Mouse (Mus musculus): ENCODE data around the gene Echs1. TPM values are rescaled to one million over a fixed set of nuclear protein-coding genes. Genes with fewer than 3 reads are reported as not detected.

Echs1 gene
- polyA plus RNA-seq, 1 experiment from 2014 or later, result 107 TPM

DNA sequence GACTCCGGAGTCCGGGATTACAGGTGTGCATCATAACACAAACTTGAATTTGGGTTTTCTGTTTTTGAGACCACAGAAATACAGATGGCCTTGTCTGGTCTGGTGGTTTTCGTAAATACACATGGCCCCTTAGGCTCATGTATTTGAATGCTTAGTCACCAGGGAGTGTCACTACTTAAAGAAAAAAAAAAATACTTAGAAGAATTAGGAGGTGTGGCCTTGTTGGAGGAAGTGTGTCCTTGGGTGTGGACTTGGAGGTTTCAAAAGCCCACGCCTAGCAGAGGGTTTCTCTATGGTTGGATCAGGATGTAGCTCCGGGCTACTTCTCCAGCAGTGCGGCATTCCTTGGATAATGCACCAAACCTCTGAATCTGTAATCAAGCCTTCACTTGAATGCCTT is 38.6 kb downstream of the Echs1 start:
- Histone ChIP-seq H3K4me1 (replicated peaks; ENCODE audit: control insufficient read depth, insufficient read depth, low read length) (peaks cover 29% of the 10 kb centered on the region), H3K27ac (ENCODE audit: low read length) (no peak overlapping the region), H3K9ac (replicated peaks; ENCODE audit: low read depth, low read length) (no peak overlapping the region), H3K9me3 (ENCODE audit: control insufficient read depth, low read length) (no peaks in the 10 kb centered on the region), H3K4me2 (ENCODE audit: low read length) (no peak overlapping the region), H3K36me3 (ENCODE audit: control insufficient read depth, insufficient read depth) (no peaks in the 10 kb centered on the region), H3K27me3 (replicated peaks; ENCODE audit: control insufficient read depth, insufficient read depth, low read length) (0 out of 2 replicates have a peak, but pooled peaks cover 2% of the 10 kb centered on the region), H3K4me3 (replicated peaks; ENCODE audit: low read length) (no peak overlapping the region)
- ATAC-seq, result no peak
- WGBS, result 75% methylated on average over 6 of the region's 6 CpGs

DNA sequence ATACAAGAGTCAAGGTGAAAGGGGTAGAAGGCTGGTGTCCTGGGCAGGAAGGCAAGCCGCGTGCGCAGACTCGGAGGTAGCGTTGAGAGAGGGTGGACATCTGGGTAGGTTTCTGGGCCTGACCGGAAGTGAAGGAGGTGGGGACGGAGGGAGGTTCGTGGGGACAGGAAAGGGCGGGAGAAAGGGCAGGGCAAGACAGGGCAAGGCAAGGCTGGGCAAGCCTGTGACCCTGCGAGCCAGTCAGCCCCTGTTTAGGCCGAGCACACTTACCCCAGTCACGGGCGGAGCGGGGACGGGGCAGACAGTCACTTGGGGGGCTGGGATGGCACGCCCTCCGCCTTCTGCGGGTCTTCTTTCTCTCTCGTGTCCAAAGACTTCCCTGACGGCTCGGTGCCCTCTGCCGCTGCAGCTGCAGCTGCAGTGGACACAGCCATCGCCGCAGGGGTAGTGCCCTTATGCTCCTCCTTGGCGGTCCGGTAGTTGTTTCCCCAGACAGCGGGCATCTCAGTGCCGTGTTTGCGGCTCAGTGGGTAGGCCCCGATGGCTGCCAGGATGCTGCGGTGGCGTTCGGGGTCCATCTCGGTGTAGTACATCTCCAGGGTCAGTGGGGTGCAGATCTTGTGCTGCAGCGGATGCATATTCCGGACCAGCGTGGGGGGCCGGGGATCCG is 46.1 kb downstream of the Echs1 start:
- no peak for ATAC-seq
- H3K9ac ChIP-seq (replicated peaks; ENCODE audit: low read depth, low read length), result no peak overlapping the region
- no peaks in the 10 kb centered on the region for H3K9me3 ChIP-seq (ENCODE audit: control insufficient read depth, low read length)
- no peak overlapping the region for H3K27ac ChIP-seq (ENCODE audit: low read length)
- H3K4me2 ChIP-seq (ENCODE audit: low read length), result peak overlapping the region; percentile 9; the same call in 1 of the 2 replicates
- H3K27me3 ChIP-seq (replicated peaks; ENCODE audit: control insufficient read depth, insufficient read depth, low read length), result peaks cover 13% of the 10 kb centered on the region
- no peak overlapping the region for H3K4me3 ChIP-seq (replicated peaks; ENCODE audit: low read length)
- H3K4me1 ChIP-seq (replicated peaks; ENCODE audit: control insufficient read depth, insufficient read depth, low read length), result no peaks in the 10 kb centered on the region; the same call in 1 of the 2 replicates
- WGBS, result 34% methylated on average over 35 of the region's 39 CpGs
- no peaks in the 10 kb centered on the region for H3K36me3 ChIP-seq (ENCODE audit: control insufficient read depth, insufficient read depth)

DNA sequence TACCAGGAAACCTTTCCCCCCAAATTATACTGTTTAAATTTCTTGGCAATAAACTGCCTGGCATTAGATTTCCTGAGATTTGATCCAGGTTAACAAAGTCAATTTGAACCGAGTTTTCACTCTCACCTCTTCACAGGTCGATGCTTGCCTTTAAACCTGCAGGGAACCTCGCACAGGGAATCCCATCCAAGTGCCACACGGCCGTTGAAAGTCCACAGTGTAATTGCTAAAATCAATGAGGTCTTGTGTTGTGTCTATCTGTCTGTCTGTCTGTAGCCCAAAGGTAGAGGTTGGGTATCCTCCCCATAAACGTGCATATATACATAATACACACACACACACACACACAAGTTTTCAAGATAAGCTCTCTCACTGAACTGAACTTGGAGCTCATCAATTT is 48.9 kb downstream of the Echs1 start:
- Histone ChIP-seq H3K9me3 (ENCODE audit: control insufficient read depth, low read length) (no peaks in the 10 kb centered on the region), H3K36me3 (ENCODE audit: control insufficient read depth, insufficient read depth) (no peaks in the 10 kb centered on the region), H3K4me2 (ENCODE audit: low read length) (no peak overlapping the region), H3K27ac (ENCODE audit: low read length) (no peak overlapping the region), H3K4me1 (replicated peaks; ENCODE audit: control insufficient read depth, insufficient read depth, low read length) (no peaks in the 10 kb centered on the region; the same call in 1 of the 2 replicates), H3K4me3 (replicated peaks; ENCODE audit: low read length) (no peak overlapping the region), H3K27me3 (replicated peaks; ENCODE audit: control insufficient read depth, insufficient read depth, low read length) (peaks cover 15% of the 10 kb centered on the region), H3K9ac (replicated peaks; ENCODE audit: low read depth, low read length) (no peak overlapping the region)
- ATAC-seq, result no peak
- WGBS, result 74% methylated on average over 6 of the region's 6 CpGs

DNA sequence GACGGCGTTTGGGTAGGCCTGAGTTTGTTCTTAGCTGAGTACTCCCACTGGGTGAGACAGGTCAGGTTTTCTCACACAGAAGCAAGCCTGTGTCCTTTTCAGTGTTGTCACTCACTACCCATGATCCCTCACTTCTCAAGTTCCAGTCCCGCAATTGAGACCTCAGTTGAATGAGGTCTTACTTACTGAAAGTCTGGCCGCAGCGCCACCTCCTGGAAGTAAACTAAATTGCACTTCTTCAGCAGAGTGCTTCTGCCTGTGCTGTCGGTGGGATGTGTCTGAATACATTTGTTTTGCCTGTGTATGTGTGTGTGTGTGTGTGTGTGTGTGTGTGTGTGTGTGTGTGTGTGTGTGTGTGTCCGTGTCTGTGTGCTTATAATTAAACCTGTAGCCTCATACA is 53.2 kb downstream of the Echs1 start:
- no peak for ATAC-seq
- H3K4me1 ChIP-seq (replicated peaks; ENCODE audit: control insufficient read depth, insufficient read depth, low read length), result peaks cover 28% of the 10 kb centered on the region
- no peaks in the 10 kb centered on the region for H3K36me3 ChIP-seq (ENCODE audit: control insufficient read depth, insufficient read depth)
- peaks cover 12% of the 10 kb centered on the region; the same call in 1 of the 2 replicates for H3K27me3 ChIP-seq (replicated peaks; ENCODE audit: control insufficient read depth, insufficient read depth, low read length)
- H3K9me3 ChIP-seq (ENCODE audit: control insufficient read depth, low read length), result no peaks in the 10 kb centered on the region
- 19% methylated on average over 7 of the region's 7 CpGs for WGBS
- H3K4me2 ChIP-seq (ENCODE audit: low read length), result no peak overlapping the region
- H3K27ac ChIP-seq (ENCODE audit: low read length), result no peak overlapping the region
- H3K9ac ChIP-seq (replicated peaks; ENCODE audit: low read depth, low read length), result no peak overlapping the region
- no peak overlapping the region for H3K4me3 ChIP-seq (replicated peaks; ENCODE audit: low read length)

DNA sequence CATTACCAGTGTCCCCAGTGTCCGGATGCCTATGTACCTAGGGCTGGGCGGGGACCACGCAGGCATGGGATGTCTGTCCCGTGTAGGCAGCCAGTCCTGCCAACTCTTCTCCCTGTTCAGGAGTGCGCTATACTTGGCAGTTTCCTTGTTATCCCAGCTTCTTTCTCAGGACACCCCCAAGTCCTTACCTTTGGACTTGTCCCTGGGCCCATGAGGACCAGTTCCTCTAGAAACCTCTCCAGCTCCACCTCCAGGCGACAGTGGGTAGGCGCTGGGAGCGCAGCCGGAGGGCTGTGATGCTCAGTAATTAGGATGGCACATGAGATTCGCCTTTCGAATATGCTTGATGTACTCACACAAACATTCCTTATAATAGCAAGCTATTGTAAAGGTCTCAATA is 54.0 kb downstream of the Echs1 start:
- no peaks in the 10 kb centered on the region for H3K36me3 ChIP-seq (ENCODE audit: control insufficient read depth, insufficient read depth)
- no peak overlapping the region for H3K4me3 ChIP-seq (replicated peaks; ENCODE audit: low read length)
- 13% methylated on average over 11 of the region's 11 CpGs for WGBS
- H3K4me1 ChIP-seq (replicated peaks; ENCODE audit: control insufficient read depth, insufficient read depth, low read length), result peaks cover 33% of the 10 kb centered on the region
- H3K9me3 ChIP-seq (ENCODE audit: control insufficient read depth, low read length), result no peaks in the 10 kb centered on the region
- ATAC-seq, result no peak
- H3K4me2 ChIP-seq (ENCODE audit: low read length), result no peak overlapping the region
- H3K9ac ChIP-seq (replicated peaks; ENCODE audit: low read depth, low read length), result no peak overlapping the region
- no peak overlapping the region for H3K27ac ChIP-seq (ENCODE audit: low read length)
- peaks cover 10% of the 10 kb centered on the region; the same call in 1 of the 2 replicates for H3K27me3 ChIP-seq (replicated peaks; ENCODE audit: control insufficient read depth, insufficient read depth, low read length)

DNA sequence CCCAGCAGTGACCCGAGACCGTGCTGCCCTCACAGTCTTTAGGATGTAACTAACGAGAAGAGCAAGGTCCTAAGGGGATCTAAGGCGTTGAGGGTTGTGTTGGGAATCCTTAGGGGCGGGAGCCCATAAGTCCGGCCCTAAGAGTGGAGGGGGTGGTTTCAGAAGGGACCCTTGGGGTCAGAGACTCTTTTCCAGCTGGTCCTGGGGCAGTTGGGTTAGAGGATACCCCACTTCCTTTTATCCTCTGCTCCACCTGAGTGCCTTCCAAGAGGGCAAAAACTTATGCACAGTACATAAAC is 54.5 kb downstream of the Echs1 start:
- peaks cover 34% of the 10 kb centered on the region for H3K4me1 ChIP-seq (replicated peaks; ENCODE audit: control insufficient read depth, insufficient read depth, low read length)
- H3K9me3 ChIP-seq (ENCODE audit: control insufficient read depth, low read length), result no peaks in the 10 kb centered on the region
- H3K27me3 ChIP-seq (replicated peaks; ENCODE audit: control insufficient read depth, insufficient read depth, low read length), result peaks cover 9% of the 10 kb centered on the region; the same call in 1 of the 2 replicates
- peak overlapping the region; percentile 75 for H3K27ac ChIP-seq (ENCODE audit: low read length)
- peak overlapping the region; percentile 92 for H3K4me2 ChIP-seq (ENCODE audit: low read length)
- ATAC-seq, result no peak
- 3% methylated on average over 6 of the region's 6 CpGs for WGBS
- H3K4me3 ChIP-seq (replicated peaks; ENCODE audit: low read length), result peak overlapping the region; percentile 49
- H3K9ac ChIP-seq (replicated peaks; ENCODE audit: low read depth, low read length), result peak overlapping the region; percentile 76
- no peaks in the 10 kb centered on the region for H3K36me3 ChIP-seq (ENCODE audit: control insufficient read depth, insufficient read depth)

DNA sequence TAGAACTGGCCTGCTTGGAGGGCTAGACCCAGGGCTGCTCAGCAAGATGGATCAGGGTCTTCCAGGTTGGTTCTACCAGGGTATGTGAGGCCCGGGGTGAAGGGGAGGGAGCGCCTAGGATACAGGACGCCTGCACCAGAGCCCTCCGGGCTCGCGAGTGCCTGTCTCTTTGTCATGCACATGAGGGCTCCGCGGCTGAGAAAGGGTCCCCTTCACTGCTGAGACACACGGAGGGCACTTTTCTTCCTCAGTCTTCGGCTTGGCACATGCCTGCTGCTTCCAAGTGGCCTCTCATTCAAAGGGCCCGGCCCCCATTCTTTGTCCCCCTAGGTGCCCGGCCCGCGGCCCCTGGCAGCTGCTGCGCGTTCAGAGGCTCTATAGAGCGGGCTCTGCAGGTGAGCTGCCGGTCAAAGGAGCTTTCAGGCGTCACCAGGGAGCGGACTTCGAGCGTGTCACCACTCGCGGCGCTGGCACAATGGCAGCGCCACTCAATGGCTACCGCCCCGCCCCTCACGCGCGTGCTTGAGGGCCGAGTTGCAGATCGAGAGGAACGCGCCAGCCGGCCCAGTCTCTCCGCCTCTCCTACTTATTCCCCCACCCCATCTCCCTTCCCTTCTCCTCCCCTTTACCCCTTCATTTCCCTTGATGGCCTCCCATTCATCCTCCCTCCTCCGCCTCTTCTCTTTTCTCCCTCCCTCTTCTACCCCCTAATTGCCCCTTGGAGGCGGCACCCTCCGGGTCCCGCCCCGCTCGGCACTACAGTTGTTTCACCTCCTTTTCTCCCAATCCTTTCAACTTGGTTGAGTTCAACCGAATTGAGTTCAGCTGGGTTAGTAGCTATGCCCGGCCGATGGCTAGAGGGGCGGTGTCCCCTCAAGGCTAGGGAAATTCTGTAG is 55.1 kb downstream of the Echs1 start:
- peak overlapping the region; percentile 49 for H3K4me3 ChIP-seq (replicated peaks; ENCODE audit: low read length)
- H3K9me3 ChIP-seq (ENCODE audit: control insufficient read depth, low read length), result no peaks in the 10 kb centered on the region
- peaks cover 34% of the 10 kb centered on the region for H3K4me1 ChIP-seq (replicated peaks; ENCODE audit: control insufficient read depth, insufficient read depth, low read length)
- H3K27me3 ChIP-seq (replicated peaks; ENCODE audit: control insufficient read depth, insufficient read depth, low read length), result peaks cover 9% of the 10 kb centered on the region; the same call in 1 of the 2 replicates
- peak overlapping the region; percentile 92 for H3K4me2 ChIP-seq (ENCODE audit: low read length)
- under 1% methylated on average over 47 of the region's 47 CpGs for WGBS
- peak; percentile 66 for ATAC-seq
- H3K36me3 ChIP-seq (ENCODE audit: control insufficient read depth, insufficient read depth), result no peaks in the 10 kb centered on the region
- H3K27ac ChIP-seq (ENCODE audit: low read length), result peak overlapping the region; percentile 75
- H3K9ac ChIP-seq (replicated peaks; ENCODE audit: low read depth, low read length), result peak overlapping the region; percentile 76

DNA sequence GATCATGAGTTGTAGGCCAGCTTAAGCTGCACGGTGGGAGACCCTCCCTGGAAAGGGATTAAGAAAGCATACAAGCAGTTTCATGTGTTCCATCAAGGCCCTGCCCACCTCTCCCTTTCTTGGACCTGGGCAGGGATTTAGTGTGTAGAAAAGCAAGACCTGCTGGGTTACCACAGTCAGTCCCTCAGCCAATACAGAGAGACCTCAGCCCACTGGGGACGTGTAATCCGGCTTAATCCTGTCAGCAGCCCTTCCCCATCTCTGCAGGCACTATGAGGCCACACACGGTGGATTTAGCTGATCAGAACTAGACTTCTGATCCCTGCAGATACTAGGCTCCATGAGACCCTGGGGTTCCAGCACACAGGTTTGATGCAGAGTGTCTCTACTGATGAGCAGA is 56.7 kb downstream of the Echs1 start:
- Histone ChIP-seq H3K27me3 (replicated peaks; ENCODE audit: control insufficient read depth, insufficient read depth, low read length) (0 out of 2 replicates have a peak, but pooled peaks cover 5% of the 10 kb centered on the region), H3K4me2 (ENCODE audit: low read length) (no peak overlapping the region), H3K9ac (replicated peaks; ENCODE audit: low read depth, low read length) (no peak overlapping the region), H3K9me3 (ENCODE audit: control insufficient read depth, low read length) (no peaks in the 10 kb centered on the region), H3K4me1 (replicated peaks; ENCODE audit: control insufficient read depth, insufficient read depth, low read length) (peaks cover 34% of the 10 kb centered on the region), H3K27ac (ENCODE audit: low read length) (no peak overlapping the region), H3K36me3 (ENCODE audit: control insufficient read depth, insufficient read depth) (no peaks in the 10 kb centered on the region), H3K4me3 (replicated peaks; ENCODE audit: low read length) (no peak overlapping the region)
- WGBS, result 30% methylated on average over 4 of the region's 4 CpGs
- no peak for ATAC-seq

DNA sequence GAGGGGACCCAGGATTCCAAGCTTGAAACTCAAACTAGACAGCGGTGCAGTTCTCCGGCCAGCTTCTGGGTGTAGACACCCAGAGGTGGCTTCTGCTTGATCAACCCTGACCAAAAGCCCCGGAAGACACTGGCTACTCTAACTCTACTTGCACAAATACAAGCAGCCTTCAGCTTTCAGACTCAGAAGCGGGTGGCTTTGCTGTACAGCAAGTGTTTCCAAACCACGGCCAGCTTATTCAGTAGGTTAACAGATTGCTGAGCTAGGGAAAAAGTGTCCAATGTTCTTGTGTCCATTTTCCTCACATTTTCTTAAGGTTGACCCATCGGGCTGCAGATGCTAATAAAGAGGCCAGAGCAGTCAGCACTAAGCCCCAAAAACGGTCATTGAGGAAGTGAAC is 57.7 kb downstream of the Echs1 start:
- Histone ChIP-seq H3K27ac (ENCODE audit: low read length) (peak overlapping the region; percentile 29), H3K4me3 (replicated peaks; ENCODE audit: low read length) (peak overlapping the region; percentile 61), H3K9ac (replicated peaks; ENCODE audit: low read depth, low read length) (peak overlapping the region; percentile 87), H3K4me2 (ENCODE audit: low read length) (peak overlapping the region; percentile 86), H3K27me3 (replicated peaks; ENCODE audit: control insufficient read depth, insufficient read depth, low read length) (peaks cover 2% of the 10 kb centered on the region; the same call in 1 of the 2 replicates), H3K9me3 (ENCODE audit: control insufficient read depth, low read length) (no peaks in the 10 kb centered on the region), H3K36me3 (ENCODE audit: control insufficient read depth, insufficient read depth) (no peaks in the 10 kb centered on the region), H3K4me1 (replicated peaks; ENCODE audit: control insufficient read depth, insufficient read depth, low read length) (peaks cover 34% of the 10 kb centered on the region)
- 9% methylated on average over 7 of the region's 7 CpGs for WGBS
- no peak for ATAC-seq

Measured in forebrain, embryonic 16.5 days (tissue).